Mouse (Mus musculus) frontal cortex, adult (tissue): Measurements from ENCODE around the gene Scel.
"Not testable (repeated sequence)": the region's sequence is repeated elsewhere in the genome, so short reads cannot be mapped to it uniquely, and the experiment has no call there.

ENCODE experiments used
- ATAC-seq: cut with Nextera tagmentation; 2 replicates; pipeline ENCODE4 v1.9.2; 2017; ENCODE audit warnings: mild to moderate bottlenecking, moderate library complexity, mixed read lengths; ENCODE audit not compliant: low TSS enrichment

The Scel gene

DNA sequence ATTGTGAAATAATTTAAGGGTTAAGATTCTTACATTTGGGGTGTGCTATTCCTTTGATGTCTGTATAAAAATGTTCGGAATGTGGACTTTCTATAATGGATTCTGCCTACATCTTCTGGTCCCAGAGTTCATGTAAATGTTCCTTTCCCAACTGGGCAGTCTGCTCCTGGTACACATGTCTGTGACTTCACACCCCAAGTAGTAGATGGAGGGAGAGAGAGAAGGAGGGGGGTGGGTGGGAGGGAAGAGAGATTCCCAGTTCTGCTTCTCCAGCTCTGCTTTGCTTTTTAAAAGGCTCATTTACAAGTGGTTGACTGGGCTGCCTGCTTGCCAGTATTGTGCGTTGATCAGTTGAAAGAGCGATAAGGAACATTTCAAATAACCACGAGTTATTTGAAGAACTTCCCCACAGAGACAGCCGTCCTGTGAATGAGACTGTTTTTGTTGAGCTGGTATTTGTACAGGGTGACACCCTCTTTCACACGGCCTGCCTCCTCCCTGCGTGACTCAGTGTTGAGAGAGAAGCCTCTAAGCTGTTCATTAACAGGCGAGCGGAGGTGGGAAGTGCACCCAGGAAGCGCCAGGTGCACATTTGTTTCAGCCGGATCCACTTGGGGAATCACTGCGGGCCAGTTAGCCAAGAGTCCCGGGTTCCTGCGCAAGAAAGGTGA, at the start of gene Scel:
Gene Scel (plus strand): TSS at position 541 of the 671 bp plus-strand sequence.
- ATAC-seq = peak; percentile 93

DNA sequence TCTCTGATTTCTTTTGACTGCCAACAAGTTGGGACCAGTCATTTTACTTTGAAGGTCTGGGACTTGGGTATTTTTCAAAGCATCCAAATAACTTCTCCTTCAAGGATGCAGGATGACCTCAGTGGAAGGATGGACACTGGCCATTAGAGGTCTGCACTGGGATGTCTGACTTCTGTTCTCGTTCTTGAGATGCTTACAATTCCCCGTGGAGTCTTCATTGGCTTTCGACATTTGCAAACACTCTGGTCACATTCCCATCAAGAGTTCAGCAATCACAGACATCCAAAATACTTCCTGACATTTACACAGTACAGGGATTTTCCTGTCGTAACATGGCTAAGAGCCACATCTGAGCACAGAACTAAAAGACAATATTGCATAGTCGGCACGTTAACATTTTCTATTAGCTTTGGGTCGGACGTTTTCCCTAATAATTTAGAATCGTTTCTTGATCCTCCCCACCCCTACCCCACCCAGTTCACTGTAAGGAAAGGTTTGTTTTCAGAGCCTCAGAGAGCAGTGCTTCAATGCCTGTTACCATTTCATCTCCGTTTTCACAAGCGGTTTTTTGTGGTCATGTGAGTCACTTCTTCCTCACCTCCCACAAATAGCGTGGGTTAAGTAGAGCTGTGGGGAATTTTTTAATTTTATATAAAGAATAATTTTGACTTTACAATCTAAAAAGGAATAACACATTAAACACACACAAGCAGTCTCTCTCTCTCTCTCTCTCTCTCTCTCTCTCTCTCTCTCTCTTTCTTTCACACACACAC, 44.3 kb upstream of the Scel start:
- ATAC-seq = peak; percentile 25; the same call in 1 of the 2 replicates

DNA sequence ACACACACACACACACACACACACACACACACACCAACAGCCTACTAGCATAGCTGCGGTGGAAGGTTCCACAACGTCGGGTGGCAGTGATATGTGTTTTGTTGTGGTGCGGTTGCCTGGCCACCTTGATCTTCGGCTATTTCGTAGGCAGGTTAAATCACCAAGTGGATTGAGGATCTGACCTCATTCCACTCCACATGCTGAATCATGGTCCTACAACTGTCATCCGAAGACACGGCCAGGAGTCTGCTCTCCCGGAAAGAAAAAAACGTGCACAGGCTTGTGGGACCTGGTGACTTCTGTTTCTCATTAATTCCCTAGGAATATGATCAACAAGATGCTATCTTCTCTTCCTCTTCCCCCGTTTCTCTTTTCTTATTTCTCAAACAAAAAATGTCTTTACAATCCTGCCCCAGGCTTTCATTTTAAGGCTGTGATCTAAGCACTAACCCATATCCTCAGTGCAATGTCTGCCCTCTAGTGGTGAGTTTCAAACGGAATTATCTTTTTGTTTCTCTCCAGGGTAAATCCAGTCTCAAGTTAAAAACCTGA, 43.6 kb upstream of the Scel start:
- peak; percentile 50 for ATAC-seq

DNA sequence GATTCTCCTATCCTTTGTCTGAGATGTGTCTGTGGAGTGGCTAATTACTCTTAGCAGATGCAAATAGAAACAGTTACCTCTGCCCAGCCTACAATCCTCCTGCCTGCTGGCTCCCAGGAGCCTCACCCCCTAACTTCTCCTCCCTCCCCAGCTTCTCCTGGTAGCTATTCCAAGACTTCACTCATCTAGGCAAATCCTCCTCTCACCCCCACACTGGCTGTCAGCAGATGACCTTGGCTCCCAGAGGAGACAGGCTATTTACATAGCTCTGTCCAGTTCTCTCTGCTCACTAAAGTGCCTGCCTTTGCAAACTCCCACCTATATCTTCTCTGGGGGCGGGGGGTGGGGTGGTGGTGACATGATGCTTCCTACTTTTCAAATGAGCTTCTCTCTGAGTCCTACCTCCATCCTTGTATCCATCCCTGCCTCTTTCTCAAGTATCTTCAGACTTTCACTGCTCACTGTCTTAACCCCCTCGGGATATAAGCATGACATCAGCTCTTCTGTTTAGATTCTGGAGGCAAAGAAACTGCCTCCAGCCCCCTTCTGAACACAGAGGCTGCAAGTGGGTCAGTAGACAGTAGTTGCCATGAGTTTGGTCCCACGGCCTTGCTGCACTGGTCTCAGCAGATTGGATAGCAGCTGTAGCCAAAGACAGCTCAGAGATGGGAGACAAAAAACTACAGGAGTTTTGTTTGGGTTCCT, 41.9 kb upstream of the Scel start:
- ATAC-seq = peak; percentile 10

DNA sequence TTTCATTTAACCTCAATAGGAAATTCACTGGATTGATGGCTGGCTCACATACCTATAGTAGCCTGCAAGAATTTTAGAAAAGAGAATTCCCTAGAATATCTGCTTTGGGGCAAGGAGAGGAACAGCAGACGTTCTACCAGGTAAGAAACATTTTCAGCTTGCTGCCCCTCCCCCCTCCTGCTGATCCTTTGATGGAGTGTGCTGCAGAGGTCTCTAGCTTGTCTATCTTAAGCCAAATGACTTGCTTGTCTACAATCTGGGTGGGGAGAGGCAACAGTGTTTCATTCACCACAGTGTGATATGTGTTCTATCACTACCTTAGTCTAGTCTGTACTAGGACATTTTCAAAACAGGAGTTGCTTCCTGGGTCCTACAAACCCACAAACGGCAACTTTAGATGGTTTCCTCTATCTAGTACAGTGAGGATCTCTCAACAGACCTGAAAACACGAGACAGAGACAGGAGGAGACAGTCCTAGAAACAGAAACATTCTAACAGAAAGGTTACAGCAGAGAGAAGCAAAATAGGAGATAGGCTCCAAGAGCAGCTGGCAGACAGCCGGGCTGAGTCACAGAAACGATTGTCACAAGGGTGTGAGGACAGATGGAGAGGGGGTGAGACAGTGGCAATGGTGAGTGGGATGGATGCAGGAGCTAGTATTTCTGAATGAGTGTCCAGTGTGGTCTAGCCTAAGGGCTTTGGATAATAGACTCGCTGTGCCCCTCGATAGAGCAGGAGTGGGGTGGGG, 41.2 kb upstream of the Scel start:
- ATAC-seq = peak; percentile 71

DNA sequence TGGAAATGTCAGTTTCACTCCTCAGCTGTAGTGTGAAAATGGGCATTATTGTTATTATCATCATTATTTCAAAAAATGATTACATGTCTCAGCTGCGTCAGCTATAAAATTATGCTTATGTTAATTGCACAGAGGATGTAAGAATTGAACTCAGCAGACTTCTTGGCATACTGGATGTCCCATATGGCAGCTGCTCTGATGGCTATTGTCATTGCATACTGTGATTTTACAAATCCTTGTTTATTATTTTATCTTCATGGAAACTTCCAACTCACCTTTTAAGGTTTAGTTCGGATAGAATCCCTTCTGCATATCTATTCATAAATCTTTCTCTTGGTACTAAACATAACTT, 40.6 kb upstream of the Scel start:
- ATAC-seq = no peak

DNA sequence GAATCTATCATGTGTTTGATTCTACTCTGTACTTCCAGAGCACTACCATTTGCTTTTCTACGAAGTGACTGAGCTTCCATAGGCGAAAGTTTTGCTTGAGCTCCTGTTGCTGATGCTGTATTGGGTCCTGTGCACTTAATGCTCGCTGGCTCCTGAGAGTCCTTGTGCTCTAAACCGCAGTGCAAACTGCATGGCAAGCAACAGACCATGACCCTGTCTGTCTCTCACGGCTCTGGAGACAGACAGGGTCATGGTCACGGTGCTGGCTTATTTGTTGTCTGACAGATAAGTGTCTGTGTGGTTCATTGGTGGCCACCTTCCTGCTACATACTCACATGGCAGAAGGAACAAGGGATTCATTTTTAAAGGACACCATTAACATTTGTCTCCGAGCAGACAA, 37.8 kb upstream of the Scel start:
- ATAC-seq = no peak

DNA sequence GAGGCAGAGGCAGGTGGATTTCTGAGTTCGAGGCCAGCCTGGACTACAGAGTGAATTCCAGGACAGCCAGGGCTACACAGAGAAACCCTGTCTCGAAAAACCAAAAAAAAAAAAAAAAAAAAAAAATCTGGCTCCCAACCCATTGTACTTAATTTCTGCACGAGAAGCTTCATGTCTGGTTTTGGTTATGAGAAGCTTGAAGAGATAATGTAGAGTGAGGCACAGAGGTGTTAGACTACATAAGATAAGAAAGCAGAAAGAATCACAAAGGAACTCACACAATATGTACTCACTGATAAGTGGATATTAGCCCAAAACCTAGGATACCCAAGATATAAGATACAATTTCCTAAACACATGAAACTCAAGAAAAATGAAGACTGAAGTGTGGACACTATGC, 36.9 kb upstream of the Scel start:
- not testable (repeated sequence) for ATAC-seq

DNA sequence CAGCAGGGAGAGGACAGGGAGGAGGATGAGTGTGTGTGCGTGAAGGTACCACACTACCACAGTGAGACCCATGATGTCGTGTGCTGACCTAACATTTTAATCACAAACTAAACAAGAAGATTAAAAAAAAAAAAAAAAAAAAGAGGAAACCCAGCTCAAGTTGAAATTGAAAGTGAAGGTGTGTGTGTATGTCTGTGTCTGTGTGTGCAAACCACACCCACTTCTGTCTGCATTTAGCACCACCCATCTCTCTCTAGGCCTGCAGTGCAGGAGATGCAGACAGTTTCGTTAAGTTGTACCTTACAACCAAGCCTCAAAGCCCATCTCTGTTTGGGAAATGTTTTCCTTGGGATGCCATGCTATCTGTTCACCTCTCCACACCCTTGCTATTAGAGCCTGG, 35.9 kb upstream of the Scel start:
- no peak for ATAC-seq

DNA sequence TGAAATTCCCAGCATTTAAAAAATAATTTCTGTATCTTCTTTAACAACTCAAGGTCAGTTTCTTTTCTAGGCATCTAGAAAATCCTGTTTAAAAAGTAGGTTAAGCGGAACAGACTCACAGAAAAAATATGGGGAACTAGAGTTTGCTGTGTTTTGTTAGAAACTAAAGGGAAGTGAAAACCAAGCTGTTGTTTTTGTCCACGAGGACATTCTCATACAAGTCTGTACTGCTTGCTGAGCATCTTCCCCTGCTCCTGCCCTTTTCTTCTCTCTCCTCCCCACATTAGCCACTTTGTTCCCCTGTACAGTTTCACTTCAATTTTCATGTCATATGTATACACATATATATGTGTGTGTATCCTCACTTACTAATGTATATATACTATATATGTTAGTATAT, 35.2 kb upstream of the Scel start:
- no peak for ATAC-seq

DNA sequence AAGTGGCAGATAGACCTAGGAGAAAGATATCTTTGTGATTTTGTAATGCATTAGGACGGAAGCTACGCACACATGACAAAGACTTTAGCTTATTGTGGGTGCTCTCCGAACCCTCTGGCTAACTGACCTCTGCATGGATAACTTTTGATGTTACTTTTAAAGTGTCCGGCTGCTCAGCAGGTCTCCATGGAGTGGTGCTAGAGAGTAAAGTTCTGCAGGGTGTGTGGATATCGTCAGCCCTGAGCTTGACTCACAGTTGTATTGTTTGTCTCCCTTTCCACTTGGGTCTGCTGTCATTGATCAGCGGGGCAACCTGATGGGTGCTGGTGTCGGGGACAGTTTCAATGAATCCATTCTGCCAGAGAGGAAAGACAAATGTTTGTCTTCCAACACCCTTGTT, 33.7 kb upstream of the Scel start:
- ATAC-seq = peak; percentile 70

DNA sequence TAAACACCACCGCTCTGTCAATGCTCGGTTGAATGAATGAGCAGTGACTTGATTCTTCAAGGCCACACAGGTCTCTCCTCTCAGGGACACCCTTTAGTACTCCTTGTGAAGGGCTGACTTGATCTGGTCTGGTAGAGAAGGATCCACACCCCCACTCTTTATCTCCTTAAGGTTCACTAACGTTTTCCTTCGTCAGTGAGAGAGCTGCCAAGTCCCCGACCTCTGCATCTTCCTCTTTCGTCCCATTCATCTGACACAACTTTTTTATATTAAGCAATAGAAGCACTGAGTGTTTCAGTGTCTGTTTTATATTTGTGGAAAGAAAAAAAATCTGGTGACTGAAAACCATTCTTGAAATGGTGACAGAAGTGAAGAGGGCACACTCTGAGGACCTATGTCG, 31.6 kb upstream of the Scel start:
- ATAC-seq = no peak

DNA sequence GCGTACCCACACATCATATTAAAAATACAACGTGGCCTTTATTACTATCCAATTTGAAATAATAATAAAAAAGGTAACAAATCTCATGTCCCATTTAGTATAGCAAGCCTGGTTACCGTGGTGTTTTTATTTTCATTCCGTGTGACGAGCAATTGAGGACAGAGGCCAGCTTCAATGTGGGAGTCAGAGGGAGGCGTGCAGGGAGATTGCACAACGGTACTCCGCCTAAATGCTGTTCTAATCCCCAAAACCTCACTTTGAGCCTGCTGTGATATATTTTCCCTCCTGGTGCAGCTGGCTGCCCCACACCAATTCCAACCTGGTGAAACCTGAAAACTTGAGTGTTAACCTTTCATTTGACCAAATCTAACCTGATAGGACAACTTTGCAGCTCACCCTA, 27.5 kb upstream of the Scel start:
- ATAC-seq = no peak

DNA sequence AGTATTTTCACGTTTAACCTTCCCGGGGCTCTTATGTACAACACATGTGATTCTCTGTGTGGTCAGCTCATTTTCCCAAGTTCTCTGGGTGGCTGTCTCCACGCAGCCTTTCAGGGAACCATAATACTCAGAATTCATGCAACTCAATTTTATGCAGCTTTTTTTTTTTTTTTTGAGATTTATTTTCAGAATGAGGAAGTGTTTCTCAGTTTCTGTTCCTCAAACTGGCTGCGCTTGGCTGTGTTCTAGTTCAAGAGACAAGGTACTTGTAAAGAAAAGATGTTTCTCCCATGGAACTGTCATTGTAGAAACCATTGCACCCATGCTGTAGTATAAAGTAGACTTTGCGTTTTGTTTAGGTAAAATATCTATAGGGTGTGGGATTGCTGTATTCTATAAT, 26.2 kb upstream of the Scel start:
- ATAC-seq = peak; percentile 66

DNA sequence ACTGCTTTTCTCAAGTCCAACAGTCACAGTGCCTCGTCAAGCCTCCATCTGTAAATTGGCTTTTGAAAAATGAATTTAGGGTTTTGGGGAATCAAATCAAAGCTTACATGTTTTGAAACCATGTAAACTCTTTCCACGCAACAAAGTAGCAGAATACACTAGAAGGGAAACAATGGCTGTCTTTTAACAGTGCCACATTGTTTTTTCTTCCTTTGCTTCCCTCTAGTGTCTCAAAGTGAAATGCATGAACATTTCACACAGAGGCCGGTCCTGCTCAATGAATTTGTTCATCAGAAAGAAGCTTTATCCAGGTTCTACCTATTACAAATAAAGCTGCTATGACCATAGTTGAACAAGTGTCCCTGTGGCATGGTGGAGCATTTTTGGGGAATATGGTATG, 24.5 kb upstream of the Scel start:
- peak; percentile 88 for ATAC-seq

DNA sequence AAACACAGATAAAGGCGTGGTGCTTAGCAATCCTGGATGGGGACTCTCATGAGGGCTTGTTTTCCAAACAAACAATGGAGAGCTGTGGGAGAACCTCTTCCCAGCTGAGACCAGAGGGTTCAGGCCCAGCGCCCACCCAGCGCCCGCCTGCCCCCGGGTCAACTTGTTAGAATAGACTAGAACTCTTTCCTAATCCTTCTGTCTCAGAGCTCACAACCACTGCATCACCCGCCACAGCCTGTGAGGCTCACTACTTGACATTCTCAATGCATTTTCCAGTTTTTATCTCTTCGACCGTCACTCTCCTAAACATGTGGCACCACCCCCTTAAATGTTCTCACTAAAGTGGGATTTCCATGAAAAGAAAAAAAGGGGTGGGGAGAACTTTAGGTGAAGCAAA, 14.9 kb upstream of the Scel start:
- ATAC-seq = no peak

DNA sequence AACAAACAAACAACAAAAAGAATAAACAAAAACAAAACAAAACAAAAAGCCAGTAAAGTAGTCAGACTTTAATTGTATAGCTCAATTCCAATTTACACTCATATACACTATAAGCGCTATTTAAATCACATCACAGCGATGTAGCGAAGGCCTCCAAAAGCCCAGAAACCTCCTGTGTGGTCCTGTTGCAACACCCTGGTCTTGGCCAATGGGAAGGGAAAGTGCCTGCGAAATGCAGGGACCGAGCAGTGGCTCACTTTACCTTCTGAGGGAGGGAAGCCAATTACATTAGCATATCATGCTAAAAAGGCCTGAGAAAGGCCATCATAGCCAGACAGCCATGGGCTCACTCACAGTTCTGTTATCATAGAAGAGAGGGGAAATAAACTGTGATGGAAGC, 14.5 kb upstream of the Scel start:
- no peak for ATAC-seq

DNA sequence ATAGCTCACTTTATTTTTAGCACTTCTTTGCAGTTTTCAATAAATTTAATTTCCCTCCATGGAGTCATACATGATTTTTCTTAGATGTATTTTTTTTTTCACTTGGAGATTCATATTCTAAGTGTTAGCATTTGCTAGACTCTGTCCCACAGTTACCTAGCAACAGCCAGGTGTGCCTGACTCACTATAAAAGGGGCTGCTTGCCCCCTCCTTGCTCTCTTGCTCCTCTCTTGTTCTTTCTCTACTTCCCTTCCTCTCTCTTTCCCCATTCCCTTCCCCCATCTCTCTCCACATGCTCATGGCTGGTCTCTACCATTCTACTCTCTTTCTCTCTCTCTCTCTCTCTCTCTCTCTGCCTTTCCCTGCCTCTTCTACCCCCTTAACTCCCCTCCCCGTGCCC, 14.1 kb upstream of the Scel start:
- no peak for ATAC-seq

DNA sequence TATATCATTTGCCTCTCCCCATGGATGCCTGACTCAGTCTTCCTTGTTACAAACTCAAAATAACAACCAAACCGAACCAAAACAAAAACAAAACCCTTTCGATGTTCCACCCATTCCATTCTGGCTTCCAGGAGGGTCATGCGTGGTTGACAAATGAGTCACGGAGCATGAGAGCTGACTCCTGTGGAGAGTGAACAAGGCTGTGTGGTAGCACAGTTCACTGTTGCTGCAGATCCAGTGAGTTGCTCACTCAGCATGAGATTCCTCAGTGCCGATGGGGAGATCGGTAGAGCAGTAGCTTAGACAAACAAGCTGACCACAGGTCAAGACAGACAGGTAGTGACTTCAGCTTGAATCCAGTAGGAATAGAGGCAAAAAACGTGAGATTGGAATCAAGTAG, 12.8 kb upstream of the Scel start:
- peak; percentile 55 for ATAC-seq

DNA sequence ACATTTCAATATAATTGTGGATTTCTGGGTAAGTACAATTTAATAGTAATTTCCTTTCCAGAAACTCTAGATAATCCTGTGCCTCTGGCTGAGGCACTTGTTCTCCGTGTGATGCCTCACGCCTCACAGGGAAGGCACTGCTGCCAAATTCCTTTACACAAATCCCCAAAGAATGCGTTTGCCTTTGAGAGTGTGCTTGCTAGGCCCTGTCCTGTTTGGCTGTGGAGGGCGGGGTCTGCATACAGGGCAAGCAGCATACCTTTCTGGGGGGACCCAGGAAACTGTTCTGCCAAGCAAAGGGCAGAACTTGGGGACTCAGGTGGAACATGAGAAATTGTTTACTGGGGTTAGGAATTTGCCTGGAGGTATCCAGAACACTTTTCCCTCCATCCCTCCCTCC, 12.2 kb upstream of the Scel start:
- ATAC-seq = no peak

DNA sequence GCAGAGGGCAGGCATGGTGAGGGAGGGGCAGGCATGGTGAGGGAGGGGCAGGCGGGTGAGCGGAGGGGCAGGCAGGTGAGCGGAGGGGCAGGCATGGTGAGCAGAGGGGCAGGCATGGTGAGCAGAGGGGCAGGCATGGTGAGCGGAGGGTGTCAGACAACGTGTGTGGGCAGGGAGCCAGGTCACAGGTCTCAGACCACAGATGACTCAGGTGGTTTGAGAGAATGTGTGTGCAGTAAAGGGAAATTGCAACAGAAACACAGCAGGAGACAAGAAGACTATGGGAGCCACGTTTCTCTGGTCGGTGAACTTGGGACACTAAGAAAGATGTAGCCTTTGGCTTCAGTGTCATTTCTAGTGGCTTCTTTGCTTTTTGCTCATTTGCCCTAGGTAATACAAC, 8.6 kb upstream of the Scel start:
- ATAC-seq = no peak

DNA sequence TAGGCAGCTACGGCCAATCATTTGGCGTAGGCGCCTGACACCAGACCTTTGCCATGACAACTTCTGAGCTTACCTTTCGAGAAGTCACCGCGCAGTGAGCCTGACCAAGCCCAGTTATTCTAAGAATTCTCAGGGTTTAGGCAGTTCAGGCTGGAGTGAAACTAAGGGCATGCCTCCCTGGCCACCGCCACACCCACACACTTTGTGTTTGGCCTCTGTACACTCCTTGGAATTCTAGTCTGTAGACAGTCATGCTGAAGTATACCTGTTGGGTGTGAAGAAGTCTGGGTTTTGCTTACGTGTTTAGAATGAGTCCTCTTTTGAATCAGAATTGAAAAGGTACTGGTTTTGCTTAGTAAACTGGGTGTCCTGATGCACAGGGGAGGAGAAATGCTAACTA, 3.6 kb upstream of the Scel start:
- ATAC-seq = no peak
